Mouse (Mus musculus) liver, adult 2 months (tissue): ENCODE data around the gene Psmc1. TPM values are rescaled to one million over a fixed set of nuclear protein-coding genes. Genes with fewer than 3 reads are reported as not detected.

Experiments used
- DNase-seq: peaks from one replicate; pipeline ENCODE4 v3.0.0-alpha.2; 2011; ENCODE audit warnings: low read depth, low spot score; ENCODE audit errors: extremely low read depth
- H3K27ac ChIP-seq: fragments of 200-500 bp; replicated peaks from 2 replicates; pipeline ENCODE4 v1.5.1; 2012; ENCODE audit warnings: low read depth, mild to moderate bottlenecking, control low read depth, inconsistent platforms, low read length; ENCODE audit not compliant: insufficient read depth
- H3K27me3 ChIP-seq: fragments of 200-500 bp; 2 replicates; pipeline ENCODE4 v1.6.1; 2012; ENCODE audit warnings: mild to moderate bottlenecking, moderate library complexity, low read length, inconsistent platforms; ENCODE audit not compliant: control insufficient read depth, insufficient read depth
- H3K36me3 ChIP-seq: fragments of 200-500 bp; 2 replicates; pipeline ENCODE4 v1.6.1; 2012; ENCODE audit warnings: low read length, inconsistent platforms; ENCODE audit not compliant: control insufficient read depth, insufficient read depth
- H3K4me1 ChIP-seq: fragments of 200-500 bp; 2 replicates; pipeline ENCODE4 v1.6.1; 2011; ENCODE audit warnings: low read length; ENCODE audit not compliant: control insufficient read depth, insufficient read depth
- H3K4me3 ChIP-seq: fragments of 200-500 bp; 2 replicates; pipeline ENCODE4 v1.5.1; 2011; ENCODE audit warnings: low read depth, mild to moderate bottlenecking, control low read depth, low read length, moderate library complexity; ENCODE audit not compliant: insufficient read depth
- H3K79me2 ChIP-seq: fragments of 200-500 bp; 2 replicates; pipeline ENCODE4 v1.6.1; 2012; ENCODE audit warnings: inconsistent platforms, mild to moderate bottlenecking, low read length, moderate library complexity; ENCODE audit not compliant: control insufficient read depth, insufficient read depth
- H3K9ac ChIP-seq: fragments of 200-500 bp; 2 replicates; pipeline ENCODE4 v1.6.1; 2012; ENCODE audit warnings: low read depth, mild to moderate bottlenecking, control low read depth, inconsistent platforms, low read length
- CTCF ChIP-seq: fragments of 200-500 bp; IDR thresholded peaks from 2 replicates; pipeline ENCODE4 v1.5.1; 2011; ENCODE audit warnings: low read depth, low read length, control low read depth
- POLR2A ChIP-seq: fragments of 200-500 bp; IDR thresholded peaks from 2 replicates; pipeline ENCODE4 v1.6.1; 2011; ENCODE audit warnings: low read length, control low read depth; ENCODE audit not compliant: insufficient read depth; ENCODE audit errors: extremely low read depth
- WGBS: fragments of 180-500 bp; shearing (Covaris S2); methylation state at CpG from one replicate; pipeline ENCODE4 v1.1.7; 2018; 5-methylcytosine and 5-hydroxymethylcytosine counted together
- polyA plus RNA-seq: library from polyadenylated mRNA; depleted of rRNA; stranded (reverse); fragments of >200 nt; gene quantifications from 2 replicates; pipeline ENCODE4 v1.2.3, GENCODE M21; 2012
- total RNA-seq: library from RNA; depleted of rRNA; stranded (reverse); fragments of >200 nt; gene quantifications from 2 replicates; pipeline ENCODE4 v1.2.3, GENCODE M21; 2014

The Psmc1 gene
- total and polyA plus RNA-seq, 2 experiments = 42.8 to 104 TPM

DNA sequence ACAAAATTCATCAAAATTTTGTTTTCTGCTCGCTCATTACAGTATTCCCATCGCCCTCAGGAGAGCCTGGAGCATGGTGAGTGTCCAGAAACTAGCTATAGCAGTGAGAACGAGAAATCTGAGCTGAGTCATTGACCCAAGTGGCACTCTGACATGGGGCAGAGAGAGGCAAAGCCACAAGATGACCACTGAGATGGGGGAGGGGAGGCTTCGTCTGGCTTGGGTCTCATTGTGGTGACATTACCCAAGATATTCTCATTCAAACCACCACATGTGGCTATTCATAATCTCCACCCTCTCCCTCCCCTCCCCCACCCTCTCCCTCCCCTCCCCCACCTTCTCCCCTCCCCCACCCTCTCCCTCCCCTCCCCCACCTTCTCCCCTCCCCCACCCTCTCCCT, 2.5 kb upstream of the Psmc1 start:
- no peak overlapping the region for H3K27ac ChIP-seq
- no peaks in the 10 kb centered on the region for H3K27me3 ChIP-seq
- TF ChIP-seq POLR2A = no peak
- TF ChIP-seq CTCF = no peak
- peaks cover 14% of the 10 kb centered on the region; the same call in 1 of the 2 replicates for H3K79me2 ChIP-seq
- WGBS = 62% methylated on average over 4 of the region's 4 CpGs
- H3K9ac ChIP-seq = no peak overlapping the region
- H3K4me3 ChIP-seq = no peak overlapping the region
- H3K36me3 ChIP-seq = peaks cover 3% of the 10 kb centered on the region; the same call in 1 of the 2 replicates
- no peak for DNase-seq
- H3K4me1 ChIP-seq = peaks cover 6% of the 10 kb centered on the region; the same call in 1 of the 2 replicates

DNA sequence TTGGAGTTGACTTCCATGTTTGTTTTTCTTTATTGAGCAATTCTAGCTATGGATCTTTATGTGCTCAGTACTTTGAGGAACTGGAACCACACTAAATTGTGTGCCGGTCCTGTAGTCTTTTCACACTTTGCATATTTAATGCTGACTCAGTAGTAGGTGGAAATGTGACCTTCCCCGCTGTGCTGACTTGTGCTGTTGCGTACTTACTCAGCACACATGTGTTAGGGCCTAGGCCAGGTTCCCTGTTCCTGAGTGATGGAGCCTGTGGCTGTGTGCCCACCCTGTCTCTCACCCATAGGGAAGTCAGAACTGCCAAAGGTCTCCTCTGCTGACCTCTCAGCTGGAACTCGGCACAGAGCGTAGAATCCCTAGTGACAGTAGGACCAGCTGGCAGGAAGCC, 6.0 kb downstream of the Psmc1 start:
- TF ChIP-seq POLR2A (no peak), CTCF (no peak)
- peaks cover 76% of the 10 kb centered on the region for H3K36me3 ChIP-seq
- H3K4me3 ChIP-seq = no peak overlapping the region
- H3K27me3 ChIP-seq = no peaks in the 10 kb centered on the region
- peak; percentile 36 for DNase-seq
- WGBS = 72% methylated on average over 5 of the region's 5 CpGs
- H3K4me1 ChIP-seq = peaks cover 6% of the 10 kb centered on the region; the same call in 1 of the 2 replicates
- no peak overlapping the region for H3K9ac ChIP-seq
- H3K79me2 ChIP-seq = peaks cover 5% of the 10 kb centered on the region; the same call in 1 of the 2 replicates
- H3K27ac ChIP-seq = no peak overlapping the region

- H3K9ac ChIP-seq = no peak overlapping the region
- TF ChIP-seq CTCF = no peak
- TF ChIP-seq POLR2A = no peak
- DNase-seq = no peak
- H3K36me3 ChIP-seq = peaks cover 62% of the 10 kb centered on the region
- H3K27me3 ChIP-seq = no peaks in the 10 kb centered on the region
- no peak overlapping the region for H3K27ac ChIP-seq
- WGBS = 87% methylated on average over 7 of the region's 7 CpGs
- H3K79me2 ChIP-seq = no peaks in the 10 kb centered on the region
- H3K4me3 ChIP-seq = no peak overlapping the region
- no peaks in the 10 kb centered on the region for H3K4me1 ChIP-seq
These were observed 13.0 kb downstream of the Psmc1 start for GRCm38 (mm10) chr12:100122921-100123381.

- no peaks in the 10 kb centered on the region for H3K79me2 ChIP-seq
- no peak for TF ChIP-seq CTCF
- no peak for TF ChIP-seq POLR2A
- no peaks in the 10 kb centered on the region for H3K4me1 ChIP-seq
- no peaks in the 10 kb centered on the region for H3K27me3 ChIP-seq
- 67% methylated on average over 9 of the region's 9 CpGs for WGBS
- DNase-seq = no peak
- H3K36me3 ChIP-seq = peaks cover 57% of the 10 kb centered on the region
- H3K27ac ChIP-seq = no peak overlapping the region
- H3K9ac ChIP-seq = no peak overlapping the region
- no peak overlapping the region for H3K4me3 ChIP-seq
These were observed 13.5 kb downstream of the Psmc1 start for GRCm38 (mm10) chr12:100123476-100123875.

DNA sequence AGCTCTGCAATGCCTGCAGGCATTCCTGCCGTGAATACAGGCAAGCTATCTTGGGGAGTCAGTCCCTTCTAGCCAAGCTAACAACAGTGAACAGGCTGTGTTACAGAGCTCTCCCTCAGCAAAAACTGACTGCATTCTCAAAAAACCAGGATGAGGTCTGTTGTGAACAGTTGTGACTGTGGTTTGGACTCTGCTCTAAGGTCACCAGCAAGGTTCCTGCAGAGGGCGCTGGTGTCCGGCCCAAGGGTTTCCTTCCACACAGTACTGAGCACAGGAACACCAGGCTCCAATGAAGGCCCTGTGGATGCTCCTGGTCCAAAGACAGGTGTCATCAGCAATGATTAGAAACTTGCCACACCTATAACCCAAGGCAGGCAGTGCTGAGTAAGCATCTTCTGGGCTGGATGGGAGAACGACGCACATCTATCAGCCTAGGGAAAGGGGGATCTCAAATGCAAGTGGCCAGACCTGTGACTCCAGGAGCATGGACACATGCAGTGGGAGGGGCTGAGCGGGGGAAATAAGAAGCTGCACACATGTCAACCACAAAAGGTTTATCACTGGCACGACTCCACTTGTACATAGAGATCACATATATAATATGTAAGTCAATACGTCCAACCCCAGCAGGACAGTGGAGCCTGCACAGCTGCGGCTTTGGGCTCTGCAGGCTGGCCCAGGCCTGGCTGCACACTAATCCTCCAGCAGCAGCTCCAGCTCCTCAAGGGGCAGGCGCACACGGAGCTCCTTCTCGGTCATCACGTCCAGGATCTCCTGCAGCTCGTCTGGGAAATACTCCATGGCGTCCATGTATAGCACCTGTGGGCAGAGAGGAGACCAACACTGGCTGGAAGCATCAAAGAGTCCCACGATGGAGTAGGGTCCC, 15.2 kb downstream of the Psmc1 start:
- H3K79me2 ChIP-seq = no peaks in the 10 kb centered on the region
- no peaks in the 10 kb centered on the region for H3K4me1 ChIP-seq
- H3K27me3 ChIP-seq = no peaks in the 10 kb centered on the region
- H3K9ac ChIP-seq = no peak overlapping the region
- DNase-seq = no peak
- TF ChIP-seq CTCF (peak; percentile 50), POLR2A (no peak)
- WGBS = 83% methylated on average over 16 of the region's 16 CpGs
- H3K36me3 ChIP-seq = peaks cover 44% of the 10 kb centered on the region
- no peak overlapping the region for H3K4me3 ChIP-seq
- H3K27ac ChIP-seq = no peak overlapping the region
